Mouse (Mus musculus): ENCODE measurements at regions not wholly inside any gene's neighbourhood (a gene's known extent, or its start where the extent isn't known, plus 50 kb on each side); places are given as distances from the start of the nearest gene placed in this dataset.

- Histone ChIP-seq H3K36me3 (ENCODE audit: control insufficient read depth in 1 of 2, insufficient read depth in 2 of 2, low read length in 2 of 2) (no peaks in the 10 kb centered on the region), H3K4me1 (ENCODE audit: control insufficient read depth in 1 of 2, insufficient read depth in 2 of 2, low read length in 2 of 2) (no peaks in the 10 kb centered on the region), H3K27me3 (ENCODE audit: control insufficient read depth in 1 of 2, insufficient read depth in 2 of 2, low read length in 2 of 2) (no peaks in the 10 kb centered on the region), H3K27ac (ENCODE audit: control insufficient read depth, low read depth, low read length) (no peak overlapping the region), H3K79me2 (ENCODE audit: control insufficient read depth, insufficient read depth, low read length, poor library complexity) (no peaks in the 10 kb centered on the region), H3K9ac (ENCODE audit: control insufficient read depth, low read depth, low read length, poor library complexity, severe bottlenecking) (no peak overlapping the region), H3K9me3 (replicated peaks; ENCODE audit: insufficient read depth, low read length) (no peaks in the 10 kb centered on the region), H3K4me3 (ENCODE audit: control insufficient read depth in 1 of 2, insufficient read depth in 1 of 2, low read depth in 2 of 2, low read length in 2 of 2) (no peak overlapping the region)
- TF ChIP-seq MYC (IDR thresholded peaks at IDR 0.05; ENCODE audit: low read depth, low read length): no peak
- TF ChIP-seq EP300 (IDR thresholded peaks at IDR 0.05; ENCODE audit: low read depth in 1 of 2, low read length in 2 of 2): no peak
- TF ChIP-seq GATA1 (IDR thresholded peaks at IDR 0.05; ENCODE audit: low read depth, low read length): no peak
- no peak for TF ChIP-seq RCOR1 (IDR thresholded peaks at IDR 0.05; ENCODE audit: low read depth, low read length)
- no peak for TF ChIP-seq ZMIZ1 (IDR thresholded peaks at IDR 0.05; ENCODE audit: low read depth, low read length)
- no peak for TF ChIP-seq TBP (IDR thresholded peaks at IDR 0.05; ENCODE audit: low read depth, low read length)
- no peak for TF ChIP-seq KAT2A (conservative IDR thresholded peaks at IDR 0.05; ENCODE audit: low read depth, low read length)
- TF ChIP-seq TCF12 (IDR thresholded peaks at IDR 0.05; ENCODE audit: low read depth, low read length): no peak
- no peak for TF ChIP-seq POLR2A (IDR thresholded peaks at IDR 0.05; ENCODE audit: control insufficient read depth in 1 of 2, insufficient read depth in 1 of 2, low read depth in 1 of 2, low read length in 2 of 2, poor library complexity in 1 of 2)
- TF ChIP-seq UBTF (IDR thresholded peaks at IDR 0.05; ENCODE audit: borderline replicate concordance, insufficient read depth, low read depth, low read length): no peak
- no peak for TF ChIP-seq E2F4 (IDR thresholded peaks at IDR 0.05; ENCODE audit: borderline replicate concordance, low read depth, low read length)
- TF ChIP-seq POLR2AphosphoS2 (IDR thresholded peaks at IDR 0.05; ENCODE audit: low read length): no peak
- TF ChIP-seq USF1 (IDR thresholded peaks at IDR 0.05; ENCODE audit: low read depth, low read length): no peak
- no peak for TF ChIP-seq BHLHE40 (IDR thresholded peaks at IDR 0.05; ENCODE audit: borderline replicate concordance, low read depth, low read length)
- TF ChIP-seq NELFE (IDR thresholded peaks at IDR 0.05; ENCODE audit: low read depth, low read length): no peak
- TF ChIP-seq USF2 (IDR thresholded peaks at IDR 0.05; ENCODE audit: borderline replicate concordance in 1 of 2, insufficient read depth in 1 of 2, low read depth in 1 of 2, low read length in 2 of 2): no peak
- TF ChIP-seq MYB (IDR thresholded peaks at IDR 0.05; ENCODE audit: low read depth, low read length): no peak
- no peak for TF ChIP-seq JUND (IDR thresholded peaks at IDR 0.05; ENCODE audit: low read depth, low read length)
- TF ChIP-seq TAL1 (IDR thresholded peaks at IDR 0.05; ENCODE audit: low read length): no peak
- DNase-seq (ENCODE audit: low read depth, low spot score): no peak
These were observed 253.1 kb downstream of the Ankrd50 start for GRCm38 (mm10) chr3:38231506-38231905.

GRCm38 (mm10) chr3:38230796-38231195 is 253.8 kb downstream of the Ankrd50 start:
- no peak for DNase-seq (ENCODE audit: low read depth, low spot score)
- Histone ChIP-seq H3K4me3 (ENCODE audit: control insufficient read depth in 1 of 2, insufficient read depth in 1 of 2, low read depth in 2 of 2, low read length in 2 of 2) (no peak overlapping the region), H3K36me3 (ENCODE audit: control insufficient read depth in 1 of 2, insufficient read depth in 2 of 2, low read length in 2 of 2) (no peaks in the 10 kb centered on the region), H3K4me1 (ENCODE audit: control insufficient read depth in 1 of 2, insufficient read depth in 2 of 2, low read length in 2 of 2) (no peaks in the 10 kb centered on the region), H3K9ac (ENCODE audit: control insufficient read depth, low read depth, low read length, poor library complexity, severe bottlenecking) (no peak overlapping the region), H3K79me2 (ENCODE audit: control insufficient read depth, insufficient read depth, low read length, poor library complexity) (no peaks in the 10 kb centered on the region), H3K27me3 (ENCODE audit: control insufficient read depth in 1 of 2, insufficient read depth in 2 of 2, low read length in 2 of 2) (no peaks in the 10 kb centered on the region), H3K9me3 (replicated peaks; ENCODE audit: insufficient read depth, low read length) (no peaks in the 10 kb centered on the region), H3K27ac (ENCODE audit: control insufficient read depth, low read depth, low read length) (no peak overlapping the region)
- TF ChIP-seq ZKSCAN1 (IDR thresholded peaks at IDR 0.05; ENCODE audit: low read depth, low read length) (no peak), RAD21 (IDR thresholded peaks at IDR 0.05; ENCODE audit: low read depth, low read length) (no peak), NELFE (IDR thresholded peaks at IDR 0.05; ENCODE audit: low read depth, low read length) (no peak), USF1 (IDR thresholded peaks at IDR 0.05; ENCODE audit: low read depth, low read length) (no peak), ZNF384 (IDR thresholded peaks at IDR 0.05; ENCODE audit: low read depth, low read length) (no peak), SIN3A (IDR thresholded peaks at IDR 0.05; ENCODE audit: low read length) (no peak), UBTF (IDR thresholded peaks at IDR 0.05; ENCODE audit: borderline replicate concordance, insufficient read depth, low read depth, low read length) (no peak), HCFC1 (IDR thresholded peaks at IDR 0.05; ENCODE audit: low read depth, low read length) (no peak), MAX (IDR thresholded peaks at IDR 0.05; ENCODE audit: low read length) (no peak), ETS1 (IDR thresholded peaks at IDR 0.05; ENCODE audit: low read depth, low read length) (no peak), EP300 (IDR thresholded peaks at IDR 0.05; ENCODE audit: low read depth in 1 of 2, low read length in 2 of 2) (no peak), NRF1 (IDR thresholded peaks at IDR 0.05; ENCODE audit: insufficient read depth, low read depth, low read length, poor library complexity, severe bottlenecking) (no peak), BHLHE40 (IDR thresholded peaks at IDR 0.05; ENCODE audit: borderline replicate concordance, low read depth, low read length) (no peak), TBP (IDR thresholded peaks at IDR 0.05; ENCODE audit: low read depth, low read length) (no peak), POLR2AphosphoS5 (IDR thresholded peaks at IDR 0.05; ENCODE audit: borderline replicate concordance, low read depth, low read length) (no peak), GATA1 (IDR thresholded peaks at IDR 0.05; ENCODE audit: low read depth, low read length) (no peak), TCF12 (IDR thresholded peaks at IDR 0.05; ENCODE audit: low read depth, low read length) (no peak), KAT2A (conservative IDR thresholded peaks at IDR 0.05; ENCODE audit: low read depth, low read length) (no peak)
